In genomic region chr5:104434835-104435301, GRCm38 (mm10) we compare ENCODE assay signal across 9 mouse cellular contexts. TPM values are rescaled to one million over a fixed set of nuclear protein-coding genes. Genes with fewer than 3 reads are reported as not detected.
DNase-seq lines count a peak whose midpoint lies in the region; ATAC-seq and TF ChIP-seq lines count a peak whose summit lies in the region.
"Had no signal": no experiment of that assay in that cellular context is flagged by ENCODE, and none has a peak within 500 bp of the region (broad histone marks: within the 10 kb centered on the region; RNA-seq: fewer than 3 reads in every experiment).

Gene Spp1, plus strand, starts transcription at chr5:104435118.

- H3K9ac ChIP-seq in intestine, embryonic 14.5 days (ENCODE audit: low read length): no peak within 1 kb of the TSS
- H3K9ac ChIP-seq in midbrain, embryonic 16.5 days (ENCODE audit: low read depth, low read length): no peak within 1 kb of the TSS
- H3K9ac ChIP-seq in heart, embryonic 12.5 days: no peak within 1 kb of the TSS

- H3K9me3 ChIP-seq in intestine, embryonic 14.5 days (ENCODE audit: control insufficient read depth, low read length): no peaks in the 10 kb centered on the region
- H3K9me3 ChIP-seq in midbrain, embryonic 16.5 days (replicated peaks; ENCODE audit: control insufficient read depth, low read length, poor library complexity, severe bottlenecking): no peaks in the 10 kb centered on the region
- no peaks in the 10 kb centered on the region for H3K9me3 ChIP-seq in heart, embryonic 12.5 days (replicated peaks)

- intact Hi-C loops in left cerebral cortex, adult 2 months (cut with DNase I): loop anchor here (5.0 kb wide), 1 partner anchor 218 kb away; no protein-coding TSS in a partner anchor
- intact Hi-C loops in left cerebral cortex, postnatal 4 days (cut with DNase I): loop anchor here (10.0 kb wide), 1 partner anchor 90 kb away; no protein-coding TSS in a partner anchor

- H3K4me3 ChIP-seq in left cerebral cortex, adult 2 months: no peak within 1 kb of the TSS
- no peak within 1 kb of the TSS for H3K4me3 ChIP-seq in intestine, embryonic 14.5 days (ENCODE audit: low read depth, low read length)
- H3K4me3 ChIP-seq in midbrain, embryonic 16.5 days (ENCODE audit: low read depth, low read length): no peak within 1 kb of the TSS
- H3K4me3 ChIP-seq in heart, embryonic 12.5 days: no peak within 1 kb of the TSS

- DNase-seq in left cerebral cortex, adult 2 months (ENCODE audit: extremely low spot score in 1 of 2, low spot score in 2 of 2): no peak
- DNase-seq in left cerebral cortex, postnatal 4 days: no peak
- peak; percentile 65 for DNase-seq in NIH3T3 (ENCODE audit: low read depth)
- DNase-seq in intestine, embryonic 14.5 days (ENCODE audit: low spot score): no peak
- no peak for DNase-seq in layer of hippocampus, postnatal 36 days
- DNase-seq in heart, adult 18-20 months: no peak
- DNase-seq: heart, postnatal 10 days had no signal

- no peaks in the 10 kb centered on the region for H3K36me3 ChIP-seq in intestine, embryonic 14.5 days (ENCODE audit: control insufficient read depth, insufficient read depth, low read length)
- no peaks in the 10 kb centered on the region for H3K36me3 ChIP-seq in midbrain, embryonic 16.5 days (ENCODE audit: control insufficient read depth, insufficient read depth, low read length)
- no peaks in the 10 kb centered on the region for H3K36me3 ChIP-seq in heart, embryonic 12.5 days

- no peak for TF ChIP-seq CTCF in left cerebral cortex, adult 2 months (IDR thresholded peaks at IDR 0.05)

- no peak within 1 kb of the TSS for H3K4me2 ChIP-seq in intestine, embryonic 14.5 days (ENCODE audit: low read length)
- no peak within 1 kb of the TSS for H3K4me2 ChIP-seq in midbrain, embryonic 16.5 days (ENCODE audit: low read length)
- no peak within 1 kb of the TSS for H3K4me2 ChIP-seq in heart, embryonic 12.5 days

- H3K27ac ChIP-seq in left cerebral cortex, adult 2 months: no peak within 1 kb of the TSS
- no peak within 1 kb of the TSS for H3K27ac ChIP-seq in intestine, embryonic 14.5 days (ENCODE audit: low read depth)
- no peak within 1 kb of the TSS for H3K27ac ChIP-seq in midbrain, embryonic 16.5 days (ENCODE audit: low read length)
- no peak within 1 kb of the TSS for H3K27ac ChIP-seq in heart, embryonic 12.5 days (ENCODE audit: poor library complexity, severe bottlenecking)

- no peaks in the 10 kb centered on the region; the same call in 1 of the 2 replicates for H3K4me1 ChIP-seq in intestine, embryonic 14.5 days (replicated peaks; ENCODE audit: control insufficient read depth, insufficient read depth, low read length)
- no peaks in the 10 kb centered on the region for H3K4me1 ChIP-seq in midbrain, embryonic 16.5 days (ENCODE audit: control insufficient read depth, insufficient read depth, low read length)
- H3K4me1 ChIP-seq in heart, embryonic 12.5 days (replicated peaks): peaks cover 6% of the 10 kb centered on the region; the same call in 1 of the 2 replicates

- WGBS in intestine, embryonic 14.5 days: 56% methylated on average over 7 of the region's 7 CpGs
- 73% methylated on average over 7 of the region's 7 CpGs for WGBS in midbrain, embryonic 16.5 days
- 60% methylated on average over 7 of the region's 7 CpGs for WGBS in heart, embryonic 12.5 days

- no peaks in the 10 kb centered on the region for H3K27me3 ChIP-seq in intestine, embryonic 14.5 days (replicated peaks; ENCODE audit: control insufficient read depth, insufficient read depth, low read length)
- H3K27me3 ChIP-seq in midbrain, embryonic 16.5 days (ENCODE audit: control insufficient read depth, insufficient read depth, low read depth, low read length): no peaks in the 10 kb centered on the region
- no peaks in the 10 kb centered on the region for H3K27me3 ChIP-seq in heart, embryonic 12.5 days (replicated peaks)

- no peak for ATAC-seq in intestine, embryonic 14.5 days (replicated peaks; ENCODE audit: low FRiP score, low TSS enrichment, low read depth)
- no peak for ATAC-seq in midbrain, embryonic 16.5 days
- ATAC-seq in heart, embryonic 12.5 days (ENCODE audit: insufficient number of reproducible peaks, low FRiP score): no peak

RNA-seq across cellular contexts. Expression of gene Spp1, which starts in this region (rescaled TPM):
- 10 to 100 TPM; 10.1 to 12.9 TPM for total RNA-seq in left cerebral cortex, adult 2 months (2021)
- 10 to 100 TPM in 1 of 2 experiments, 1 to 10 TPM in 1; 6.7 to 11.5 TPM for total RNA-seq in left cerebral cortex, postnatal 4 days (2021)
- polyA plus RNA-seq in intestine, embryonic 14.5 days (2014; fragmentation: Nextera tagmentation; extraction: Ambion mirVana): 2.6 and 91.2 TPM in 2 replicates
- 12.0 and 49.9 TPM in 2 replicates for polyA plus RNA-seq in midbrain, embryonic 16.5 days (2015; fragmentation: Nextera tagmentation; extraction: Ambion mirVana)
- polyA plus RNA-seq in heart, embryonic 12.5 days (2016; fragmentation: Nextera tagmentation; extraction: Ambion mirVana): 2.0 and 2.2 TPM in 2 replicates
- 1 to 10 TPM; 1.9 to 4.0 TPM for total RNA-seq in layer of hippocampus, postnatal 36 days (2021)
- under 1 TPM in 1 of 2 experiments, not detected in 1; 0.75 TPM for total RNA-seq in heart, adult 18-20 months (2021)
